Mouse (Mus musculus) liver, embryonic 11.5 days (tissue): ENCODE measurements around the gene Acvr2a. TPM values are rescaled to one million over a fixed set of nuclear protein-coding genes. Genes with fewer than 3 reads are reported as not detected.
A peak's percentile ranks its signal among the peaks of the same experiment; 100 is the strongest.

Experiments
- ATAC-seq: fragments of 200-750 bp; cut with Nextera tagmentation; replicated peaks from 2 replicates; pipeline ENCODE4 v1.8.0; 2017; ENCODE audit warnings: moderate number of reproducible peaks, mild to moderate bottlenecking, moderate TSS enrichment, moderate library complexity; ENCODE audit not compliant: low FRiP score
- DNase-seq: peaks from one replicate; pipeline ENCODE4 v3.0.0-alpha.2; 2017; ENCODE audit warnings: low spot score
- H3K27ac ChIP-seq: fragments of 300-500 bp; sonication (generic); 2 replicates; pipeline ENCODE4 v1.5.1; 2014; ENCODE audit warnings: mild to moderate bottlenecking, low read depth, low read length, control low read depth
- H3K27me3 ChIP-seq: fragments of 300-500 bp; sonication (generic); replicated peaks from 2 replicates; pipeline ENCODE4 v1.6.1; 2014; ENCODE audit warnings: low read length, mixed read lengths; ENCODE audit not compliant: control insufficient read depth, insufficient read depth
- H3K36me3 ChIP-seq: fragments of 300-500 bp; sonication (generic); 2 replicates; pipeline ENCODE4 v1.6.1; 2014; ENCODE audit warnings: mild to moderate bottlenecking, low read length, moderate library complexity, mixed read lengths; ENCODE audit not compliant: control insufficient read depth, insufficient read depth
- H3K4me1 ChIP-seq: fragments of 300-500 bp; sonication (generic); replicated peaks from 2 replicates; pipeline ENCODE4 v1.6.1; 2014; ENCODE audit warnings: low read length, mixed read lengths; ENCODE audit not compliant: control insufficient read depth, insufficient read depth
- H3K4me2 ChIP-seq: fragments of 300-500 bp; sonication (generic); 2 replicates; pipeline ENCODE4 v1.6.1; 2014; ENCODE audit warnings: mild to moderate bottlenecking, control low read depth, moderate library complexity
- H3K4me3 ChIP-seq: fragments of 300-500 bp; sonication (generic); 2 replicates; pipeline ENCODE4 v1.5.1; 2014; ENCODE audit warnings: low read depth, low read length, control low read depth
- H3K9ac ChIP-seq: fragments of 300-500 bp; sonication (generic); 2 replicates; pipeline ENCODE4 v1.6.1; 2014; ENCODE audit warnings: low read depth, low read length, control low read depth
- H3K9me3 ChIP-seq: fragments of 300-500 bp; sonication (generic); 2 replicates; pipeline ENCODE4 v1.6.1; 2016; ENCODE audit warnings: low read length, inconsistent platforms, mixed read lengths; ENCODE audit not compliant: control insufficient read depth
- WGBS: fragments of 180-500 bp; shearing (Covaris S2); extraction: QIAGEN DNeasy Blood & Tissue Kit; methylation state at CpG from one replicate; pipeline ENCODE4 v1.1.7; 2014; 5-methylcytosine and 5-hydroxymethylcytosine counted together
- polyA plus RNA-seq: library from polyadenylated mRNA; unstranded; fragments of >200 nt; fragmentation: Nextera tagmentation; extraction: Ambion mirVana; gene quantifications from 2 replicates; pipeline ENCODE4 v1.2.1, GENCODE M21; 2014

The Acvr2a gene
- 7.1 and 8.2 TPM in 2 replicates for polyA plus RNA-seq

DNA sequence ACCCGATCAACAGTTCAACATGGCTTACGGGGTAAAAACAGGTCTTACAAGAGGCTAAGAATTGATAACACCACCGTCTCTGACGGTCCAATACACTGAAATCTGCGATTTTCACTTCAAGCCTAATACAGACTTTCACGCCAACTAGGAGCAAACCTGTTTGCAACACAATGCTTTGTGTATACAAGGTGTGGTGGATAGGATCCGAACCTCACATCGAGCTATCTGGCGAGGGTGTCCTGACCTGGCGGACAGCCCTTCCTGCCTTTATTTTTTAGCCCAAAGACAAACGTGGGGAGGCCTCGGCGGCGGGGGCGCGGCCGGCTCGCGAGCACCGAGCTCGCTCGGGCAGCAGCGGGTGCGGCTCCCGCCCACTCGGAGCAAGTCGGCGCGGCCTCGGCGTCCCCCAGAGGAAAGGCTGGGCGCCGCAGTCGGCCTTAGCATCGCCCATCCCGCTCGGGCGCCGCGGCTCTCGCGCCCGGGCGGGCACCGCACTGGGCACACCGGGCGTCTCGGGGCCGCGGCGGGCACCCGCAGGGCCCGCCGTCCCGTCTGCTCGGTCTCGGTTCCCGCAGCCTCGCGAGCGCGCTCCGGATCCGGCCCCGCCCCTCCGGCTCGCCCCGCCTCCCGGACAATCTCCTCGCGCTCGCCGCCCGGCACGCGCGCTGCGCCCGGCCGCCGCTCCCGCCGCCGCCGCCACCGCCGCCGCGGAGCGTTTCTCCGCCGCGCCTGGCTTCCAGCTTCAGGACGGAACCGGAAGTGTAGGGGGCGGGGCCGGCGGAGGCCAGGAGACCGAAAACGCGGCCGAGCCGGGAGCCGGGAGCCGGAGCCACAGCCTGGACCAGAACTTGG, at the start of gene Acvr2a:
Acvr2a (plus strand) TSS at position 739 of the 852 bp plus-strand sequence.
- Histone ChIP-seq H3K4me1 (no peaks in the 10 kb centered on the region), H3K36me3 (no peaks in the 10 kb centered on the region), H3K9me3 (no peaks in the 10 kb centered on the region), H3K27me3 (no peaks in the 10 kb centered on the region), H3K9ac (peak within 1 kb of the TSS; percentile 79), H3K4me3 (peak within 1 kb of the TSS; percentile 80), H3K27ac (peak within 1 kb of the TSS; percentile 88), H3K4me2 (peak within 1 kb of the TSS; percentile 87)
- ATAC-seq (peak; percentile 85), DNase-seq (peak; percentile 86)
- WGBS = under 1% methylated on average over 98 of the region's 105 CpGs

DNA sequence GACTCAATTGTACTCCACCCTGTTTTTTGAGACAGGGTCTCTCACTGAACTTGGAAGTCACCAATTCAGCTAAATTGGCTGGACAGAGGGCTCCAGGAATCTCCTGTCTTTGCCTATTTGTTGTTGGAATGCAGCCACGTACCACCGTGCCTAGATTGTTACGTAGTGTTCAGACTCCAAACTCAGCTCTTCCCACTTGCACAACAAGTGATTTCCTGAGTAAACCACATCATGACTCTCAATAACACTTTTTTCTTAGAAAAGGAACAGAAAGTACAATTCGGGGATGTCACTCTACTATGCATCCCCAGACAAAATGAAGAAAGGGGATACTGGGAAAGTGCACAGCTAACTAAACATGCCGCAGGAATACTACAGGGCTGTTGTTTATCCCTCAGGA, 47.4 kb upstream of the Acvr2a start:
- DNase-seq (no peak), ATAC-seq (no peak)
- Histone ChIP-seq H3K4me2 (no peak overlapping the region), H3K27ac (no peak overlapping the region), H3K4me1 (no peaks in the 10 kb centered on the region), H3K9ac (no peak overlapping the region), H3K9me3 (no peaks in the 10 kb centered on the region), H3K27me3 (no peaks in the 10 kb centered on the region), H3K36me3 (no peaks in the 10 kb centered on the region), H3K4me3 (no peak overlapping the region)
- WGBS = 69% methylated on average over 5 of the region's 5 CpGs

DNA sequence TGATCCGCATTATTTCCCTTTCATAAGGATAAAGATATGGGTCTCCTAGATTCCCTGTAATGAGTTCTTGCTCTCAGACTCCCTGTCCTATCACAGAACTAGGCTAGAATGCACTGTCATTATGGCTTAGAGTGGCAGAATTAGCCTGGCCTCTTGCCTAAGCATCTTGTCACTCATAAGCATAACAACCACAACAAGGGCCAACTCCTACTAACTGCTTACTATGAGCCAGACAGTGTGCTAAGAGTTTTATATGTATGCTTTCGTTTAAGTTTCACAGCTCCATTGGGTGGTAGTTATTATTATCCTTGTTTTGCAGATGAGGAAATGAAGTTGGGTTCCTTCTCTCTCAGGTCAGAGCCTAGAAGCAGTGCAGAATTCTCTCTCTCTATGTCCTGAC, 46.1 kb upstream of the Acvr2a start:
- no peaks in the 10 kb centered on the region for H3K9me3 ChIP-seq
- no peaks in the 10 kb centered on the region for H3K27me3 ChIP-seq
- H3K27ac ChIP-seq = no peak overlapping the region
- H3K4me3 ChIP-seq = no peak overlapping the region
- DNase-seq = no peak
- no peak for ATAC-seq
- H3K4me1 ChIP-seq = no peaks in the 10 kb centered on the region
- H3K36me3 ChIP-seq = no peaks in the 10 kb centered on the region
- WGBS = 85% methylated on average over 2 of the region's 2 CpGs
- no peak overlapping the region for H3K9ac ChIP-seq
- no peak overlapping the region for H3K4me2 ChIP-seq

DNA sequence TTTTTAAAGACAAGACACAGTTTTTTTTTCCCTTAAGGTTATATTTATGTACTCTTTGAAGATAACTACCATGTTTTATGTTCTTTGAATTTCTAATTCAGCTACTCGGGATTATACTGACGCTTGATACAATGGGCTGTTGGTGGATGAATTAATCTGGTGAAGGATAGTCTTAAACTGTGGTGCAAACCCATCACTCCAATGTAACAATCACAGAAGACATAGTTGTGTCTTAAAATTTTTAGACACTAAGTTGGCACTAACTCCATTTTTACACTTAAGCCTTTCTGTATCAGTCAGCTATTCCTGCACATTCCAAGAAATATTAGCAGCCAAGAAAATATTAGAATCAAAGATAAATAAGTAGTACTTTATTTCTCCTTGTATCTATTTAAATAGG, 45.7 kb upstream of the Acvr2a start:
- Histone ChIP-seq H3K27ac (no peak overlapping the region), H3K9ac (no peak overlapping the region), H3K36me3 (no peaks in the 10 kb centered on the region), H3K4me1 (no peaks in the 10 kb centered on the region), H3K9me3 (no peaks in the 10 kb centered on the region), H3K4me3 (no peak overlapping the region), H3K4me2 (no peak overlapping the region), H3K27me3 (no peaks in the 10 kb centered on the region)
- ATAC-seq (no peak), DNase-seq (no peak)
- WGBS = 90% methylated on average over 2 of the region's 2 CpGs

GRCm38 (mm10) chr2:48770100-48770499, 43.8 kb upstream of the Acvr2a start:
- WGBS = 75% methylated on average over 7 of the region's 7 CpGs
- H3K4me1 ChIP-seq = no peaks in the 10 kb centered on the region
- ATAC-seq = no peak
- no peak overlapping the region for H3K9ac ChIP-seq
- no peaks in the 10 kb centered on the region for H3K9me3 ChIP-seq
- H3K4me3 ChIP-seq = no peak overlapping the region
- H3K27ac ChIP-seq = no peak overlapping the region
- no peak for DNase-seq
- H3K36me3 ChIP-seq = no peaks in the 10 kb centered on the region
- H3K27me3 ChIP-seq = no peaks in the 10 kb centered on the region
- H3K4me2 ChIP-seq = no peak overlapping the region

DNA sequence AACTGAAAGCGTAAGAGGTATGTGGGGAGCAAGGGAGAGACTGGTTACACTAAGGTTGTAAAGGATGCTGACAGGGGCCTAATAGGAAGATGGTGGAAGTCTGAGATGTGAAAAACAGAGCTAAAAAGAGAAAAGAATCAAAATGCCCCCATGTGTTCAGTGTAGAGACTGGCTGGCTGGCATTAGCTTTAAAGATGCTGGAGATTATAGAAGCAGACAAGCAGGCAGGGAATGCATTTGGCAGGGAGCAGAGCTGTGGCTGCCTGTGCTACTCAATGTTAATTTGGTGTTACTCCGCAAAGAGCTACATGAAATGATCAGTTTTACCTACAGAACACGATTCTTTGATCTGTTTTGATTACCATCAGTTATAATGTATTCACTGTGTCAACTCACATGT, 43.3 kb upstream of the Acvr2a start:
- Histone ChIP-seq H3K36me3 (no peaks in the 10 kb centered on the region), H3K27ac (no peak overlapping the region), H3K4me2 (no peak overlapping the region), H3K27me3 (no peaks in the 10 kb centered on the region), H3K4me1 (no peaks in the 10 kb centered on the region), H3K9me3 (no peaks in the 10 kb centered on the region), H3K9ac (no peak overlapping the region), H3K4me3 (no peak overlapping the region)
- 80% methylated on average over 3 of the region's 3 CpGs for WGBS
- ATAC-seq = no peak
- DNase-seq = no peak

GRCm38 (mm10) chr2:48775281-48775680, 38.6 kb upstream of the Acvr2a start:
- DNase-seq (no peak), ATAC-seq (no peak)
- Histone ChIP-seq H3K27ac (no peak overlapping the region), H3K9ac (no peak overlapping the region), H3K9me3 (no peaks in the 10 kb centered on the region), H3K4me2 (no peak overlapping the region), H3K36me3 (no peaks in the 10 kb centered on the region), H3K4me1 (no peaks in the 10 kb centered on the region), H3K27me3 (no peaks in the 10 kb centered on the region), H3K4me3 (no peak overlapping the region)
- 86% methylated on average over 3 of the region's 3 CpGs for WGBS

- Histone ChIP-seq H3K4me3 (no peak overlapping the region), H3K27me3 (no peaks in the 10 kb centered on the region), H3K27ac (no peak overlapping the region), H3K4me1 (no peaks in the 10 kb centered on the region), H3K9me3 (no peaks in the 10 kb centered on the region), H3K36me3 (no peaks in the 10 kb centered on the region), H3K4me2 (no peak overlapping the region), H3K9ac (no peak overlapping the region)
- WGBS = 72% methylated on average over 3 of the region's 3 CpGs
- no peak for ATAC-seq
- no peak for DNase-seq
Measured at GRCm38 (mm10) chr2:48788901-48789300, 25.0 kb upstream of the Acvr2a start.
